Mouse (Mus musculus) midbrain, embryonic 15.5 days (tissue): ENCODE measurements around the gene Oprd1. TPM values are rescaled to one million over a fixed set of nuclear protein-coding genes. Genes with fewer than 3 reads are reported as not detected.

Experiments
- ATAC-seq: fragments of 200-750 bp; cut with Nextera tagmentation; replicated peaks from 2 replicates; pipeline ENCODE4 v1.8.0; 2017; ENCODE audit warnings: moderate TSS enrichment
- H3K27ac ChIP-seq: fragments of 300-500 bp; sonication (generic); 2 replicates; pipeline ENCODE4 v1.5.1; 2015; ENCODE audit warnings: mild to moderate bottlenecking, inconsistent platforms
- H3K27me3 ChIP-seq: fragments of 300-500 bp; sonication (generic); replicated peaks from 2 replicates; pipeline ENCODE4 v1.6.1; 2015; ENCODE audit warnings: inconsistent platforms
- H3K36me3 ChIP-seq: fragments of 300-500 bp; sonication (generic); replicated peaks from 2 replicates; pipeline ENCODE4 v1.6.1; 2015; ENCODE audit warnings: inconsistent platforms
- H3K4me1 ChIP-seq: fragments of 300-500 bp; sonication (generic); 2 replicates; pipeline ENCODE4 v1.6.1; 2015; ENCODE audit warnings: inconsistent platforms
- H3K4me2 ChIP-seq: fragments of 300-500 bp; sonication (generic); 2 replicates; pipeline ENCODE4 v1.6.1; 2015; ENCODE audit warnings: inconsistent platforms, mild to moderate bottlenecking, moderate library complexity
- H3K4me3 ChIP-seq: fragments of 300-500 bp; sonication (generic); 2 replicates; pipeline ENCODE4 v1.5.1; 2015; ENCODE audit warnings: mild to moderate bottlenecking, inconsistent platforms
- H3K9ac ChIP-seq: fragments of 300-500 bp; sonication (generic); 2 replicates; pipeline ENCODE4 v1.6.1; 2015; ENCODE audit warnings: mild to moderate bottlenecking, inconsistent platforms
- H3K9me3 ChIP-seq: fragments of 300-500 bp; sonication (generic); 2 replicates; pipeline ENCODE4 v1.6.1; 2016; ENCODE audit warnings: inconsistent platforms
- WGBS: fragments of 180-500 bp; shearing (Covaris S2); methylation state at CpG from one replicate; pipeline ENCODE4 v1.1.7; 2015; ENCODE audit warnings: mixed read lengths; 5-methylcytosine and 5-hydroxymethylcytosine counted together
- polyA plus RNA-seq: library from polyadenylated mRNA; unstranded; fragments of >200 nt; fragmentation: Nextera tagmentation; extraction: Ambion mirVana; gene quantifications from 2 replicates; pipeline ENCODE4 v1.2.1, GENCODE M21; 2015

Oprd1 gene
- polyA plus RNA-seq, 1 experiment from 2014 or later = 0.48 TPM

DNA sequence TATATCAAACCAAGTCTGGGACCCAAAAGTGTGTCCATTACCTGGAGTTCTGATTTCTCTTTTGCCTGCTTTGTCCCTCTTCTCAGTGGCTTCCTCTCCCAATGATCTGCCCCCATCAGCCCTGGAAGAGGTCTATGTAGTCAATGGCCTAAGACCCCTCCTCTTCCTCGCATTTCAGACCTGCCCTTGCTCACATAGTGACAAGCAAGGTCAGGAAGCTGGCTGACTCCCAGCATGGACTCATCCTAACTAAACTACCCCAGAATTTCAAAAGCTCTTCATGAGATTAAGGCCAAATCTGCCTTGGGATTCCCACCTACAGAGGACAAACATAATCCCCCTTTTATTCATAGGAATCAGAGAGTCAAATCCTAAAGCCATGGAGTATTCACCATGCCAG, 68.5 kb downstream of the Oprd1 start:
- Histone ChIP-seq H3K36me3 (no peaks in the 10 kb centered on the region), H3K4me3 (peak overlapping the region; percentile 79; the same call in 1 of the 2 replicates), H3K27me3 (peaks cover 19% of the 10 kb centered on the region), H3K9ac (no peak overlapping the region), H3K27ac (no peak overlapping the region), H3K4me2 (peak overlapping the region; percentile 100), H3K9me3 (no peaks in the 10 kb centered on the region), H3K4me1 (peaks cover 22% of the 10 kb centered on the region)
- no peak for ATAC-seq
- 13% methylated on average over 1 of the region's 1 CpGs for WGBS

DNA sequence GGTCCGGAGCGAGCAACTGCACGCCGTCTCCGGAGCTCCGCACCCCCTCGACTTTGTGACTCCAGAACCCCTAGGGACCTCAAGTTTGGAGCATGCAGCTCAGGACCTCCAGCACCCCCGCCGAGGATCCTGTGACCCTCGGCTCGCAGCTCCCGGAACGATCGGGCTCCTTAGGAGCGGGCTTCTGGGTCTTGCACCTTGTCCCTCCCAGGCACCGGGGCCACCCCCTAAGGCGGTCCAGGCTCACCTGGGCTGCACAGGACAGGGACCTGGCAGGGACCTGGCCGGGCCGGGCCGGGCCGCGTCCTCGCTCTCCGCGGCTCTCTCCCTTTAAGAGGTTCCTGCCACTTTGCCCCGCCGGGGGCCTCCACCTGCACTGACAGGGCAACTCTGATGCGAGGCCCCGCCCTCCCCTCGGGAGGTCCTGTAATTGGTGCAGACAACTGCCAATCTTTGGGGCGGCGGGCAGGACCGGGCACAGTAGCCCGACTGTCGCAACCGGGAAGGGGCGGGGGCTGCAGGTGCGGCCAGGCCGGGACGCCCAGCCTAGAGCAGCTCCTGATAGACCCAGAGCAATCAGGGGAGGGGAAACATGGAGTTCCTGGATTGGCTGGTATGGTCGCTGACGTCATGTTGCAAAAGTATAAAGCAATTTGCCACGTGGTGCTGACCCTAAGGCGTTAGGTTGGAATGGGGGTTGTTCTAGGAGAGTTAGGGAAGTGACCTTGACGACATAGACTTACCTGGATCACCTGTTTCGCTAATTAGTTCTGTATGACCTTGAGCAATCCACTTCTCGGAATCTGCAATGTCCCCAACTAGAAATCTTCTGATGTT, 69.1 kb downstream of the Oprd1 start, which contains the start of gene Epb41:
Gene Epb41 (minus strand): TSS at position 389 of the 837 bp plus-strand sequence.
- H3K36me3 ChIP-seq = no peaks in the 10 kb centered on the region
- peak within 1 kb of the TSS; percentile 100 for H3K4me2 ChIP-seq
- peak; percentile 93 for ATAC-seq
- WGBS = 2% methylated on average over 47 of the region's 47 CpGs
- peaks cover 22% of the 10 kb centered on the region for H3K4me1 ChIP-seq
- no peaks in the 10 kb centered on the region for H3K9me3 ChIP-seq
- no peak within 1 kb of the TSS for H3K27ac ChIP-seq
- H3K4me3 ChIP-seq = peak within 1 kb of the TSS; percentile 79
- peak within 1 kb of the TSS; percentile 54 for H3K9ac ChIP-seq
- H3K27me3 ChIP-seq = peaks cover 19% of the 10 kb centered on the region

DNA sequence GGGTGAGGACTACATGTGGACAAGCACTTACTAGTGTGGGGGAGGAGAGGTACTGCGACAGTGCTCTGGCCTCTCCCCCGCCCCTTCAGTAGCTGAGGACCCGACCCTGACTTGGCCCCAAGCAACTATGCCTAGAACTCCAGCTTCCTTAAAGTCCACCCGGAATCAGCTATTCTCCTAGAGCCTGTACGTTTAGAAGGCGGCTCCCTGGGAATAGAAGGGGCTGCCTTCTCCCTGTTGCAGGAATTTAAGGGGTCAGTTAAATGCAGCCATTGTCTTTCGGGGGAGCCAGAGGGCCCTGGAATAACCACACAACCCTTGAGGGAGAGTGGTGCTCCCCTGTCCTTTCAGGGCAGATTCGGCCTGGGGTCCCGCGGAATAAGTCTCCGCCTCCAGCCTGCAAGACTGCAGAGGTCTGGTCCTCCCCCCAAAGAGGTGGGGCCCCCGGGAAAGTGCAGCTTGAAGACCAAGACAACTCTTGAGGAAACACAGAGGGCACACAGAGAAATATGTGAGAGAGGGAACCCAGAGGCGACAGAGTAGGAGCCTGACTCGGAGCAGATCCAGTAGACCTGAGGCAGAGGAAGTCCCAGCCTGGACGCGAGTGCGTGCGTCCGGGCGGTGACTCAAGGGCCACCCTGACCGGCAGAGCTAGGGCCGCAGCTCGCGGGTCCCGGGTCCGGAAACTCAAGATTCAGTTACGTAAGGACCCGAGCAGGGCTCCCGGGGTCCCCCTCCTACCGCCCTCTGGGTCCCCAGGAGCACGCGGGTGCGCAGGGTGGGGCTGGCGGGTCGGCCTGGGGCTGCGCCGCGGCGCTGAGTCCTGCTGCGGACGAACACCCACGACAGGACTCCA, 70.0 kb downstream of the Oprd1 start, which contains the start of gene Gm10300:
Gene Gm10300 (plus strand): TSS at position 621 of the 856 bp plus-strand sequence.
- peak within 1 kb of the TSS; percentile 100 for H3K4me2 ChIP-seq
- ATAC-seq = peak; percentile 29
- H3K27me3 ChIP-seq = peaks cover 15% of the 10 kb centered on the region
- H3K4me1 ChIP-seq = peaks cover 22% of the 10 kb centered on the region
- no peak within 1 kb of the TSS for H3K27ac ChIP-seq
- peak within 1 kb of the TSS; percentile 79 for H3K4me3 ChIP-seq
- under 1% methylated on average over 42 of the region's 42 CpGs for WGBS
- peak within 1 kb of the TSS; percentile 54 for H3K9ac ChIP-seq
- H3K36me3 ChIP-seq = no peaks in the 10 kb centered on the region
- H3K9me3 ChIP-seq = no peaks in the 10 kb centered on the region

DNA sequence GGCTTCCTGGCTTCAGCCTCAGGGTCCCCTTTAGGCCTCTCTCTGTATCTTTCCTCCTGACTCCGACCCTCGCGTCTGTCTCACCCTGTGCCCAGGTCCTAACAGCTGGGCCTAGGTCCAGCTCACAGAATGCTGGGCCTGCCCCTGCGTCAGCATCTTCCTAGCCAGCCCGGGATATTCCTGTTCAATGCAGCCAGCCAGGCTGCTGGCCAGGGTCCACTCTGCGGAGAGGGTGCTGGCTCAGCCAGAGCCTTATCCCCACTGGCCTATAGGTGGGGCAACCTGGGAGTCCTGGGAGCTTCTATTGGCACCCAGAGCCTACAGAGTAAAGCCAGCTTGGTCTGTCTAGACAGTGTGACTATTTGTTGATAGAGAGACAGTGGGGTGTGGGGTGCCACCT, 71.3 kb downstream of the Oprd1 start:
- Histone ChIP-seq H3K27me3 (peaks cover 9% of the 10 kb centered on the region; the same call in 1 of the 2 replicates), H3K4me1 (peaks cover 22% of the 10 kb centered on the region), H3K4me2 (no peak overlapping the region), H3K4me3 (no peak overlapping the region), H3K36me3 (no peaks in the 10 kb centered on the region), H3K27ac (no peak overlapping the region), H3K9ac (no peak overlapping the region), H3K9me3 (no peaks in the 10 kb centered on the region)
- 66% methylated on average over 6 of the region's 6 CpGs for WGBS
- ATAC-seq = no peak

DNA sequence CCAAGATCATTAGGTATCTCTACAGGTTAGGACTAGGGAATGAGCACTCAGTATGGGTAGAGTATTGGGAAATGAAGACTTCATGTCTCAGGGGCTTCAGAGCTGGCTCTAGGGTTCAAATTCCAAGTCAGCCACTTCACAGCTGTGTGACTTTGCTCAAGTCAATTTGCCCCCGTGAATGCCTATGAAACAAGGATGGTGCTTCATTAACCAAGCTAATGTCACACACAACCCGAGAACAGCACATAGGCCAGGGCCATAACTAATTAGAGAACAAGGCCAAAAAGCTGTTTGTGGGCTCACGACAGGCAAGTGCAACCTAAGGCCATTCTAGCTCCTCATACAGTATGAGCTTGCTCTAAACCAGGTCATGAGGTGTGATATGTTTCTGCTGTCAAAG, 72.1 kb downstream of the Oprd1 start:
- H3K9me3 ChIP-seq = no peaks in the 10 kb centered on the region
- H3K9ac ChIP-seq = no peak overlapping the region
- 74% methylated on average over 3 of the region's 3 CpGs for WGBS
- ATAC-seq = no peak
- H3K4me2 ChIP-seq = no peak overlapping the region
- H3K36me3 ChIP-seq = no peaks in the 10 kb centered on the region
- no peak overlapping the region for H3K27ac ChIP-seq
- peaks cover 9% of the 10 kb centered on the region; the same call in 1 of the 2 replicates for H3K27me3 ChIP-seq
- no peak overlapping the region for H3K4me3 ChIP-seq
- peaks cover 22% of the 10 kb centered on the region for H3K4me1 ChIP-seq

DNA sequence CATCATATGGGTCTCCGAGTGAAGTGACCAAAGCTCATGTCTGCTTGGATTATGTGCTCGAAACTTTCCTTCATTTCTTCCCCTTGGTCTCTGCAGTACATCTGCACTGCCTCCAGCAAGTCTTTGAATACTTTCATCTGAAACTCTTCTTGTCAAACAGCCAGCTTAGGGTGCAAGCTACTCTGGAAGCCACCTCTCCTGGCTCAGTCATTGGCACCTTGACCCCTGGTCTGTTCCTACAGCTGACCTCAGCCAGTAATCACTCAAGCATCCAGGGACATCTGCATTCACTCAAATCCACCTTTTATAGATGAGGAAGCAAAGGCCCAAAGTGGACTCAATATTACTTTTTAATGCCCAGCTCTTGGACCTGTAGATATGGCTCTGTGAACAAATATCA, 72.6 kb downstream of the Oprd1 start:
- no peak for ATAC-seq
- no peak overlapping the region for H3K9ac ChIP-seq

DNA sequence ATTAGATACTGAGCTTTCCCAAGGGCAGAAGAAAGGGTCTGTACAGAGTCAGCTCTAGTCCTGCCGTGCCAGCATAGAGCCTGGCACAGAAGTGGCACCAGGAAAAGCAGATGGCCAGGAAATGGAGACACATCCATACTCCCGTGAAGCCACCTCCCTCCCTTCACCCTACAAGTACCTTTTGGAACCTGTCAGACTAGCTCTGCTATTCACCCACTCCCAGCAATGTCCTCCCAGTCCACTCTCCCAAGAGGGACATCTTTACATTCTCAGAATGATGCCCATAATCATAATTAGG, 76.4 kb downstream of the Oprd1 start:
- Histone ChIP-seq H3K4me1 (0 out of 2 replicates have a peak, but pooled peaks cover 3% of the 10 kb centered on the region), H3K9ac (no peak overlapping the region), H3K36me3 (no peaks in the 10 kb centered on the region), H3K27me3 (no peaks in the 10 kb centered on the region), H3K4me3 (no peak overlapping the region), H3K27ac (no peak overlapping the region), H3K4me2 (no peak overlapping the region), H3K9me3 (no peaks in the 10 kb centered on the region)
- ATAC-seq = no peak
- 77% methylated on average over 2 of the region's 2 CpGs for WGBS

More for the DNA sequence above, 72.6 kb downstream of the Oprd1 start:
- no peaks in the 10 kb centered on the region for H3K9me3 ChIP-seq
- H3K27ac ChIP-seq = no peak overlapping the region
- H3K4me1 ChIP-seq = peaks cover 21% of the 10 kb centered on the region
- 97% methylated on average over 2 of the region's 2 CpGs for WGBS
- no peak overlapping the region for H3K4me2 ChIP-seq
- H3K36me3 ChIP-seq = no peaks in the 10 kb centered on the region
- peaks cover 9% of the 10 kb centered on the region; the same call in 1 of the 2 replicates for H3K27me3 ChIP-seq
- H3K4me3 ChIP-seq = no peak overlapping the region

DNA sequence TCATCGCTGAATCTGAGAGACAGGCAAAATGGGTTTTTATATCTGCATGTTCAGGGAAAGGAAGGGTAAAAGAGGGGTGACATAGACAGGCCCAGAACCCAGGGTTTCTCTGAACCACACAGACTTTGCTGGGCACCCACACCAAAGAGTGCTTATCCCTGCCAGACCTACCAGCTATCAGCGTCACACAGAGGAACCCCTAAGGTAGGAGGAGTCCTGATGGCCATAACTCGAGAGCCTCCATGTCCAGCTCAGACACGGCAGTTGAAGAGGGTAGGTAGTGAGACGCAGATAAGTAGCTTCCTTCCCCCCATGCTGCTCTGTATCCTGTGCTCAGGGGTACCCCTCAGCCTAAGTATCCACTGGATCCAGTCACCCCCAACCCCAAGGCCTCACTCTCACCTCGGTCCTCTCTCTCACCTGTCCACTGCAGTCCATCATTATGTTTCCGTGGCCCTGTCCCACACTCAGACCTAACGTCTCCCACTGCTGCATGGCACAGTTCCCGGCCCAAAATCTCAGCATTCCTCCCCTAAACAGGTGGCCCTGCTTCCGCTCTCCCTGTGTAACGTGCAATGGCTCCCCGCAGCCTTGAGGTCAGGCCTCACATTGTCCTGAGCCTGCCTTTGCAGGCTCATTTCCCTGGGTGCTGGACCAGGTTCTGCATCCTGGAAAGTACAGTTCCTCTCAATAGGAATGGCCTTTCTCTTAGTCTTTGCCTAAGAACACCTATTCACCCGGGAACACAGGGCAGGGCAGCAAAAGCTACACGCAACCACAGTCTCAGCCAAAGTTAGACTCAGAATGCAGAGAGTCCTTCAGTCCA, 77.0 kb downstream of the Oprd1 start:
- no peaks in the 10 kb centered on the region for H3K27me3 ChIP-seq
- no peak overlapping the region for H3K4me2 ChIP-seq
- H3K27ac ChIP-seq = no peak overlapping the region
- H3K4me3 ChIP-seq = no peak overlapping the region
- H3K9ac ChIP-seq = no peak overlapping the region
- no peaks in the 10 kb centered on the region for H3K36me3 ChIP-seq
- 0 out of 2 replicates have a peak, but pooled peaks cover 3% of the 10 kb centered on the region for H3K4me1 ChIP-seq
- WGBS = 87% methylated on average over 14 of the region's 14 CpGs
- ATAC-seq = no peak
- no peaks in the 10 kb centered on the region for H3K9me3 ChIP-seq

DNA sequence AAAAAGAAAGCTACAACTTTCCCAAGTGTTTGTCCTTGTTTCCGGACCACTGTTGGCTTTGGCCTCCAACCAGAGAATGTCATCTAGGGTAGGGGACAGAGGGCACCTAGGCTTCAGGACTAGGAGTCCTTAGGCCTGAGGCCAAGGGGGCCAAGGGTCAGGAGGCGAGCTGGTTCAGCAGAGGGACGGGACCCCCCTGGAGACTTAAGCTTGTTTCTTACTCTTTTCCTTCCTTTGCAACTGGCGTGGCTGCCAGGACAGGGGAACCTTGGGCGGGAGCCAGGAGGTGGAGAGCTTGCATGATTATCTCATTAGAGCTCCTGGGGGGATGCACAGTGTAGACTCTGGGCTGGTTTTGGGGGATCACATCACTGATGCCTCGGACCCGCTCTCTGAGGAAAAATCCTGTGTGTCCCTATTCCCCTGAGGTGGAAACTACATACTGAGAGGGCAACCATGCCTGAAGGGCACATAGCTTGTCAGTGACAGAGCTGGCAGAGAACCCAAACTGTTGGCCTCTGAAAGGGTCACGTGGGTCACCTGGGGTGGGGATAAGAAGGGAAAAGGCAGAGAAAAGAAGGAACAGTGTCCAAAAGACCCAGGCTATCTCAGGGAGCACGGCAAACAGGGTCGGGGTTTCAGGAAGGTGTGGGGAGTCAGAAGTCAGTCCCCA, 78.0 kb downstream of the Oprd1 start:
- no peak overlapping the region for H3K4me3 ChIP-seq
- H3K27ac ChIP-seq = no peak overlapping the region
- no peak overlapping the region for H3K4me2 ChIP-seq
- H3K9me3 ChIP-seq = no peaks in the 10 kb centered on the region
- no peak overlapping the region for H3K9ac ChIP-seq
- no peak for ATAC-seq
- WGBS = 50% methylated on average over 10 of the region's 10 CpGs
- 0 out of 2 replicates have a peak, but pooled peaks cover 3% of the 10 kb centered on the region for H3K4me1 ChIP-seq
- H3K27me3 ChIP-seq = no peaks in the 10 kb centered on the region
- no peaks in the 10 kb centered on the region for H3K36me3 ChIP-seq

DNA sequence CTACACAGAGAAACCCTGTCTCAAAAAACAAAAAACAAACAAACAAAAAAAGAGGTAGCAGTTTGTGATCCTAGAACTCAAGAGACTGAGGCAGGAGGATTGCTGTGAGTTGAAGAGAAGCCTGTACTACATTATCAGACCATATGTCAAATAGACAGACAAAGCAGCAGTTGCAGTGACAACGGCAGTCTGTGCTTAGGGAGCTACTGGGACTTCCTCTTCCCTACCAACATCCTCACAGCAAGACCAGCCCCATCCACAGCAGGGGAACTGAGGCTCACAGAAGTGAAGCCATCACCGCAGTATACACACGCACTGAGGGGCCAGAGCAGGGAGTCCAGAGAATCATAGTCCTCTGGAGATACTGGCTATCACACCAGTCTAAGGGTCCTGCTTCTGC, 78.7 kb downstream of the Oprd1 start:
- no peak for ATAC-seq
- H3K9ac ChIP-seq = no peak overlapping the region
- H3K9me3 ChIP-seq = no peaks in the 10 kb centered on the region
- no peak overlapping the region for H3K4me3 ChIP-seq
- 73% methylated on average over 3 of the region's 3 CpGs for whole genome bisulfite sequencing
- H3K36me3 ChIP-seq = no peaks in the 10 kb centered on the region
- H3K27me3 ChIP-seq = no peaks in the 10 kb centered on the region
- H3K27ac ChIP-seq = no peak overlapping the region
- H3K4me2 ChIP-seq = no peak overlapping the region
- H3K4me1 ChIP-seq = 0 out of 2 replicates have a peak, but pooled peaks cover 3% of the 10 kb centered on the region

DNA sequence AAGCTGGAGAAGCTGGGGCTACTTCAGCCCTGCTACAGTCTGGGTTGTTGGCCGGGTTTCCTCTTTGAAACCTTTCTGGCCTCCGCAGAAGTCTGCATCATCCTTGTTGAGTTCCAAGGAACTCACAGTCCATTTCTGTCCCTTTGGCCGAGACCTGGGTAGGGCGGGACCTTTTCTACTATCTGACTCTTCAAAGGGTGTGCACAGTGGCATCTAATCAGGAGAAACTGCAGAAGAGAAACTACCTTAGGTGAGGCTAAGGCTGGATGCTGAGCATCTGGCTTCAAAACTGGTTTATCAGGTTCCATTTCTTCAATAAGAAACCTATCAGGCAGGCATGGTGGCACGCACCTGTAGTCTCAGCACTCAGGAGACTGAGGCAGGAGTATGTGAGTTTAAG, 79.7 kb downstream of the Oprd1 start:
- Histone ChIP-seq H3K4me1 (0 out of 2 replicates have a peak, but pooled peaks cover 3% of the 10 kb centered on the region), H3K9me3 (no peaks in the 10 kb centered on the region), H3K9ac (no peak overlapping the region), H3K36me3 (no peaks in the 10 kb centered on the region), H3K27me3 (no peaks in the 10 kb centered on the region), H3K27ac (no peak overlapping the region), H3K4me2 (no peak overlapping the region), H3K4me3 (no peak overlapping the region)
- 92% methylated on average over 5 of the region's 5 CpGs for WGBS
- ATAC-seq = no peak
